Mouse (Mus musculus) liver, embryonic 12.5 days (tissue): Measurements from ENCODE around the gene Casr. TPM values are rescaled to one million over a fixed set of nuclear protein-coding genes. Genes with fewer than 3 reads are reported as not detected.

Source experiments
- ATAC-seq: fragments of 200-750 bp; cut with Nextera tagmentation; 2 replicates; pipeline ENCODE4 v1.8.0; 2017; ENCODE audit warnings: moderate number of reproducible peaks, mild to moderate bottlenecking, moderate library complexity
- H3K27ac ChIP-seq: fragments of 300-500 bp; sonication (generic); 2 replicates; pipeline ENCODE4 v1.5.1; 2016; ENCODE audit warnings: mild to moderate bottlenecking
- H3K27me3 ChIP-seq: fragments of 300-500 bp; sonication (generic); replicated peaks from 2 replicates; pipeline ENCODE4 v1.6.1; 2016; ENCODE audit warnings: mild to moderate bottlenecking, moderate library complexity
- H3K36me3 ChIP-seq: fragments of 300-500 bp; sonication (generic); 2 replicates; pipeline ENCODE4 v1.6.1; 2016; ENCODE audit warnings: mild to moderate bottlenecking, moderate library complexity
- H3K4me1 ChIP-seq: fragments of 300-500 bp; sonication (generic); 2 replicates; pipeline ENCODE4 v1.6.1; 2016
- H3K4me2 ChIP-seq: fragments of 300-500 bp; sonication (generic); 2 replicates; pipeline ENCODE4 v1.6.1; 2016; ENCODE audit warnings: mild to moderate bottlenecking, moderate library complexity
- H3K4me3 ChIP-seq: fragments of 300-500 bp; sonication (generic); 2 replicates; pipeline ENCODE4 v1.5.1; 2016; ENCODE audit warnings: mild to moderate bottlenecking, moderate library complexity
- H3K9ac ChIP-seq: fragments of 300-500 bp; sonication (generic); 2 replicates; pipeline ENCODE4 v1.6.1; 2016; ENCODE audit warnings: mild to moderate bottlenecking, moderate library complexity
- H3K9me3 ChIP-seq: fragments of 300-500 bp; sonication (generic); replicated peaks from 2 replicates; pipeline ENCODE4 v1.6.1; 2016; ENCODE audit warnings: mild to moderate bottlenecking, moderate library complexity
- WGBS: fragments of 180-500 bp; shearing (Covaris S2); methylation state at CpG from one replicate; pipeline ENCODE4 v1.1.7; 2016; ENCODE audit not compliant: insufficient replicate concordance; 5-methylcytosine and 5-hydroxymethylcytosine counted together
- polyA plus RNA-seq: library from polyadenylated mRNA; unstranded; fragments of >200 nt; fragmentation: Nextera tagmentation; extraction: Ambion mirVana; gene quantifications from 2 replicates; pipeline ENCODE4 v1.2.1, GENCODE M21; 2016

Casr gene
- polyA plus RNA-seq, 1 experiment from 2014 or later: not detected

DNA sequence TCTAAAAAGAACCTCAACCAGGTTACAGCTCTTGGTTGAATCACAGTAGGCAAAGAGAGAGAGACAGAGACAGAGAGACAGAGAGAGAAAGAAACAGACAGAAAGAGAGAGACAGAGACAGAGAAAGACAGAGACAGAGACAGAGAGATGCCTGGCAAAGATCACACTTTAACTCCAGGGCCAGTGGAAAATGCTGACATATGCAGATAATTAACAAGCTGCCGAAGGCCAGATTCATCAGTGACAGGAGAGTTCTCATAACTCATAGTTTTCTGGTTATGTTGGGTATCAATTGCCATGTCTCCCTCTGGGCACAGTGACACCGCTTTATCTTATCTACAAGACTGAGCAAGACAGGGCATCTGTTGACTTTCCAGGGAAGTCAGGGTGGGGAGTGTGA is 94.0 kb downstream of the Casr start:
- ATAC-seq: no peak
- H3K9me3 ChIP-seq: no peaks in the 10 kb centered on the region
- H3K4me3 ChIP-seq: no peak overlapping the region
- H3K27me3 ChIP-seq: peaks cover 5% of the 10 kb centered on the region; the same call in 1 of the 2 replicates
- WGBS: 49% methylated on average over 2 of the region's 2 CpGs
- H3K27ac ChIP-seq: no peak overlapping the region
- H3K9ac ChIP-seq: no peak overlapping the region
- H3K4me2 ChIP-seq: no peak overlapping the region
- no peaks in the 10 kb centered on the region for H3K36me3 ChIP-seq
- no peaks in the 10 kb centered on the region for H3K4me1 ChIP-seq

- Histone ChIP-seq H3K9me3 (no peaks in the 10 kb centered on the region), H3K27me3 (no peaks in the 10 kb centered on the region), H3K4me2 (no peak overlapping the region), H3K27ac (no peak overlapping the region), H3K36me3 (no peaks in the 10 kb centered on the region), H3K9ac (no peak overlapping the region), H3K4me1 (no peaks in the 10 kb centered on the region), H3K4me3 (no peak overlapping the region)
- no peak for ATAC-seq
- 78% methylated on average over 3 of the region's 3 CpGs for WGBS
Observed at GRCm38 (mm10) chr16:36465436-36465835, 96.5 kb downstream of the Casr start.

GRCm38 (mm10) chr16:36464076-36464475 is 97.9 kb downstream of the Casr start:
- 65% methylated on average over 4 of the region's 4 CpGs for WGBS
- Histone ChIP-seq H3K4me3 (no peak overlapping the region), H3K9me3 (no peaks in the 10 kb centered on the region), H3K4me2 (no peak overlapping the region), H3K36me3 (no peaks in the 10 kb centered on the region), H3K27me3 (no peaks in the 10 kb centered on the region), H3K27ac (no peak overlapping the region), H3K9ac (no peak overlapping the region), H3K4me1 (no peaks in the 10 kb centered on the region)
- ATAC-seq: no peak

- H3K36me3 ChIP-seq: no peaks in the 10 kb centered on the region
- H3K27ac ChIP-seq: no peak overlapping the region
- H3K27me3 ChIP-seq: no peaks in the 10 kb centered on the region
- no peak overlapping the region for H3K9ac ChIP-seq
- no peaks in the 10 kb centered on the region for H3K9me3 ChIP-seq
- ATAC-seq: no peak
- WGBS: 45% methylated on average over 2 of the region's 2 CpGs
- H3K4me1 ChIP-seq: no peaks in the 10 kb centered on the region
- no peak overlapping the region for H3K4me2 ChIP-seq
- H3K4me3 ChIP-seq: no peak overlapping the region
Observed at GRCm38 (mm10) chr16:36460426-36460825, 101.5 kb downstream of the Casr start.

DNA sequence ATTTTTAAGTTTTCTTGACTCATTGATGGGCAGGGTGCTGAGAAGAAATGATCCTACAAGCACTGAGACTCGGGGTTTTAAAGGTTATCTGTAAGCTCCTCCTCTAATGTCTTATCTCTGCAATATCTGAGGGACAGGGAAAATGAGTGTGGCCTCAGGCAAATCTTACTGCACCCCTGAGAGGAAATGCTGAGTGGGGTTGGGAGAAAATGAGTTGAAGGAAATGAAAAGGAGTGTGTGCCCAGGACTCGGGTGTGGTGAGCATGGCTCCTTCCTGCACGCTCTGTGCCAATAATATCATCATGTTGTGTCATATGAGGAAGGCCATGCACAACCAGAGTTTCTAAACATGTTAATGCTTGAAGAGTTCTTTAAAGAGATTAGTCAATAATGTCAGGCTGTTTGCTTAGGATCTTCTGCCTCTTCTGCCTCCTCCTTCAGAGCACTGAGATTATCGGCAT is 106.6 kb downstream of the Casr start, which contains the start of gene Stfa3:
Stfa3 (minus strand) TSS at position 51 of the 461 bp plus-strand sequence.
- Histone ChIP-seq H3K4me1 (no peaks in the 10 kb centered on the region), H3K4me2 (no peak within 1 kb of the TSS), H3K4me3 (no peak within 1 kb of the TSS), H3K9ac (no peak within 1 kb of the TSS), H3K27me3 (no peaks in the 10 kb centered on the region), H3K27ac (no peak within 1 kb of the TSS), H3K36me3 (no peaks in the 10 kb centered on the region), H3K9me3 (no peaks in the 10 kb centered on the region)
- 66% methylated on average over 4 of the region's 4 CpGs for WGBS
- no peak for ATAC-seq

Other genes with a start within 250 kb of the Casr start
- not detected in 2 replicates for gene BC117090, start 227.8 kb downstream of the Casr start, polyA plus RNA-seq
- gene BC100530, start 194.4 kb downstream of the Casr start, polyA plus RNA-seq: 74.3 and 86.6 TPM in 2 replicates
- 4.4 and 5.3 TPM in 2 replicates for gene Stfa2, start 153.7 kb downstream of the Casr start, polyA plus RNA-seq
- 12.4 and 14.7 TPM in 2 replicates for gene Stfa3, start 106.7 kb downstream of the Casr start, polyA plus RNA-seq
- gene Cd86, start 103.9 kb upstream of the Casr start, polyA plus RNA-seq: 4.3 and 4.9 TPM in 2 replicates
- 0.05 TPM in 2 replicates for gene Ildr1, start 131.8 kb upstream of the Casr start, polyA plus RNA-seq
- 1.4 and 2.1 TPM in 2 replicates for gene Slc15a2, start 222.8 kb upstream of the Casr start, polyA plus RNA-seq